Mouse (Mus musculus) gonadal fat pad, adult 2 months (tissue): ENCODE results near the gene Gpc6. TPM values are rescaled to one million over a fixed set of nuclear protein-coding genes. Genes with fewer than 3 reads are reported as not detected.

ENCODE experiments used
- DNase-seq: peaks from one replicate; pipeline ENCODE4 v3.0.0-alpha.2; 2012; ENCODE audit warnings: low read depth
- polyA plus RNA-seq: library from polyadenylated mRNA; depleted of rRNA; stranded (reverse); fragments of >200 nt; gene quantifications from 2 replicates; pipeline ENCODE4 v1.2.3, GENCODE M21; 2012

Gene Gpc6
- polyA plus RNA-seq, 1 experiment, result 5.9 TPM

DNA sequence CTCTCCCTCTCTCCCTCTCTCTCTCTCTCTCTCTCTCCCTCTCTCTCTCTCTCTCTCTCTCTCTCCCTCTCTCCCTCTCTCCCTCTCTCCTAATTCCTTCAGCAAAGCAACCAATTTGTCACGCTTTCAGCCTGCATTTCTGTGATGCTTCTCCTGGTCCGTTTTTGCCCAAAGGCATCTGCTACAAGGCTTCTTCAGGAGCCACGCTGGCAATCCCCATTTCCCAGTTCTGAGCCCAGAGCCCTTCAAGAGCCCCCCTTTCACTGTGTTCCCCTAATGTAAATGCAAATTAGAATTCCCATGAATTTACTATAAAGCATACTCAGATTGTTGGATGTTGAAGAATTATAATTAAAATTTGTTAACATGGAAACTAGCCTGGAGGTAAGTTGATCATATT lies 686.0 kb downstream of the Gpc6 start:
- no peak for DNase-seq

DNA sequence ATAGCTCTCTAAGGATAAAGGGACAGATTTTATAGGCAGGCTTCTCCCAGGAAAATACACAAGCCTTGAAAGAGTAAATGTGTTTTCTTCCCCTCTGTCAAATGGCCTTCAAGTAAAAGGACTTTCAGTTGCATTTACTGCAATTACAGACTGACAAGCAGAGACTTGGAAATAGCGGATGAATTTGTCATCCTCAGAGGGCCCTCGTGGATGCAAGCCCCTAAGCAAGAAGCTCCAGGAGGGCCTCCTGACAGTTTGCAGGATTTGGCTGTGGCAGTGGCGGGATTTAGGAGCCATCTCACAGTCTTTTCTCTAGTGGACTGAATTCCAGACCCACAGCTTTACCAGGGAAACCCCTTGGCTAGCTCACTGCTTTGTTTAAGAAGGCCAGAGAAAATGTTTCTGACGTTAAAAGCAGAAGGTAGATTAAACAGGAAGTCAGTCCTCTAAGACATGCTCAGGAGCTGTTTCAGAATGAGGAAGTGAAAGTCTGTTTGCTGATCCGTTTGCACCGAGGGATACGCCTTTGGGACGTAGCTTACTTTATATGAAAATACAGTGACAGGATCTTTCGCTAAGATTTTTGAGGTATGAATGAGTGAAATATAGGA lies 700.1 kb downstream of the Gpc6 start:
- no peak for DNase-seq

GRCm38 (mm10) chr14:117634238-117634940 lies 709.3 kb downstream of the Gpc6 start:
- DNase-seq, result no peak

GRCm38 (mm10) chr14:117641853-117642252 lies 716.7 kb downstream of the Gpc6 start:
- DNase-seq, result no peak

DNA sequence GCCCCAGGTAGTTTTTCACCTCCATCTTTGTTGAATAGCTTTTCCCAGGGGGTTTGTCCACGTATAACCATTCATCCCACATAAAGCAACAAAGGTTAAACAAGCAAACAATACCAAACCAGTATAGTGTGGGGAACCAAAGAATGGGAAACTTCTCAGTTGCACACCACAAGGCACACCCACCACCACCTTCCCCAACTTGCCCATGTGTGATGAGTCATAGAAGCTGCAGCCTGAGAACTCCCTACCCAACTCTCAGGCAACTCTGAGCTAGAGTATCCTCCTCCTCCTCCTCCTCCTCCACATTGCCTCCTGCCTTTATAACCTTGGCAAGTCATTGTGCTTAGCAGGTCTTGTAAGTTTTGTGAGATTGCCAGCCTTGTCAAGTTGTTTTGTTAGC lies 718.0 kb downstream of the Gpc6 start:
- DNase-seq, result no peak

DNA sequence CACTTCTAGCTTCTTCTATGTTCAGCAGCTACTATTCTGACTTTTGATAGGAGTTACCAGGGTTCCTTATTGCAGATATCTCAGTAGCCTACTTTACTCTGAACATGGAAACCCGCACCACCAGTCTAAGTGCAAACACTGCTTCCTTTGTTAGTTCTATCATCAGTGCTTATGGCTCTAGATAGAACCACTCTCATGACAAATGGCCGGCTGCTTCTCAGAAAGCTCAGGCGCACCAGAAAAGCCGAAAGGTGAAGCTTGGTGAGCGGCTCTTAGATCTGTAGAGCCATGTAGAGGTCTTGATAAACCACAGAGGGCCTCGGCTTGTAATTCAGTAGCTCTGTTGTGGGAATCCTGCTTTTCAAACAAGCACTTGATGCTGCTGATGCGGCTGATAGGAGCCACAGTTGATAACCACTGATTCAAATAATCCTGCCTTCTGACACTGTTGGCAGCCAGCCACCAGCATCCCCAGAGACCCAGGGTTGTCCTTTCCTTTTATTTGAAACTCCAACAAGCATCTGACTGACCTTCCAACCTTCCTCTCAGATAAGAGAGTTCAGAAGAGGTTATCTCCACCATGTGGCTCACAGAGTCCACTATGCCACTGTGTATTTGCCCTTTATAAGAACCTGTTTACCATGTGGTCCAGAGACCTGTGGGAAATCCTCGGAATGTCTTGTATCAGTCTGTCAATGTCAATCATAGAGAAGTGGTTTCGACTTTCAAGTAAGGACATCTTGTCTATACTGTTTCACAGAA lies 723.3 kb downstream of the Gpc6 start:
- DNase-seq, result no peak

GRCm38 (mm10) chr14:117650141-117650540 lies 725.0 kb downstream of the Gpc6 start:
- no peak for DNase-seq

- no peak for DNase-seq
Measured at GRCm38 (mm10) chr14:117651271-117651670, 726.2 kb downstream of the Gpc6 start.

DNA sequence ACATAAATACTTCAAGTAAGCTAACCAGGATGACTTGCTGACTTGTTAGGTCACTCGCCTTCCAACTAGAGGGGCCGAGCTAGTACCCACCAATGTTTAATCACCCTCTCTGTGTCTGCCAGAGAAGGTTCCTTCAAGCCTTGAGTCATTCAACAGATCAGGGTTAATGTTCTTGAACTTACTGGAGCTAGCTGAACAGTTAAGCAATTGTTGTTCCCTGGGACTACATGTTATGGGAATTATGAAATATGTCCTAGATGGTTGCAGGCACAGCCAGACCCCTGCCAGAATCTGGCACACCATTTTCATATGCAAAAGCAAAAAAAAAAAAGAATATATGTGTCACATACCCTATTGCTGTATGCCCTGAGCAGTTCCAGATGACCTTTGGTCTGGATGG lies 726.8 kb downstream of the Gpc6 start:
- DNase-seq, result no peak

GRCm38 (mm10) chr14:117655382-117655781 lies 730.3 kb downstream of the Gpc6 start:
- DNase-seq, result no peak

DNA sequence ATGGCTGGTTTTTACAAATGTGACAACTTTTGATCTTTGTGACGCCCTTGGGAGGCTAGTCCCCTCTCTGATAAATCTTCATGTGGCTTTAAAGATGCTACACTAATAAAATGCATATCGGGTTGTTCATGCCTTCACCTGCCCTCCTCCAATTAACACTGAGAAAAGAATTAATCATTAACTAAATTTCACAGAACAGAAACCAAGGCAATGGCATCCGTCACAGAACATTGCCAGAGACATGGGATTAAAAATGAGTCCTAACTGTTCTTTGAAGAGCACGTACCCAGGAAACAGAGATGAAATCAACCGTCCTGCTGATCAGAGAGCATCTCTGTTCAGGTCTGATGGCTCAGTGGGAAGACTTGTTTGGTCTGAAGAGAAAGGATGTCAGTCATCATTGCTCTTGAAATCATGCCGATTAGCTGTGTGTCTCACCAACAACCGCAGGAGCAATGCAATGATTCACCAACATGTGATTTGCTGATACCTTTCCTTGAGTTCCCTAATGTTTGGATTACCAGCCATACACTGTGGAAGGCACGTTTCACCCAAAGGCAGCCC lies 734.2 kb downstream of the Gpc6 start:
- DNase-seq, result no peak

DNA sequence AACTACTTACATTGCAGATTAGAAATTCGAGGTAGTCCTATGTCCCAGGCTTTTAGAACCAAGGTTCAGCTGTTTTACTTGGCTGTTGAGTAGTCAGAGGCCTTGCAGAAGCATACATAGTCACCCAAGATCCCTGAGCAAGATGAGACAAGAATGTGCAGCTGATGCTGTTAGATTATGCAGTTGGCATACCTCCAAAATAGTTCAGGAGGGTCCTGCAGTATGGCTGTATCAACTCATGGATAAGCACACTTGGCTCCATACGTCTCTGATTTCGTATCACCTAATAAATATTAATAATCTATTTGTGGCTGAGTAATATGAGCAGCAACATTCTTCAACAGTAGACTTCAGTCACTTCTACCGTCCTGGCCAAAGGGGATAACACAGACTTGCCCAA lies 737.1 kb downstream of the Gpc6 start:
- no peak for DNase-seq

- DNase-seq, result no peak
Measured at GRCm38 (mm10) chr14:117664796-117665195, 739.7 kb downstream of the Gpc6 start.

DNA sequence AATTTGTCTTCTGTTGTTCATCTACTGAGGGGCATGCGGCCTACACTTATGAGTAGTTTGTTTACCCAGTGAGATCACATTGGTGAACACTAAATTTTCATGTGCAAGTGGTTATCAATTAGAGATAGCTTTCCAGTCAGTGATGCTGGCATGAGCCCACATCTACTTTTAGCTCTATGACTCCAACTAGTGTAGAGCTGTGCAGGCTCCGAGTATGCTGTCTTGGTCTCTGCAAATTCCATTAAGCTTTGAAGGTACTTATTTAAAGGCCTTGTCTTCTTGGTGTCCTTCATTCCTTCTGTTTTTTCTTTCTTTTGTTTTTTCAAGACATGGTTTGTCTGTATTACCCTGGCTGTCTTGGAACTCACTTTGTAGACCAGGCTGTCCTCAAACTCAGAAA lies 741.0 kb downstream of the Gpc6 start:
- no peak for DNase-seq

- DNase-seq, result no peak
Measured at GRCm38 (mm10) chr14:117673541-117673940, 748.4 kb downstream of the Gpc6 start.

- DNase-seq, result no peak
Measured at GRCm38 (mm10) chr14:117674482-117674881, 749.4 kb downstream of the Gpc6 start.

DNA sequence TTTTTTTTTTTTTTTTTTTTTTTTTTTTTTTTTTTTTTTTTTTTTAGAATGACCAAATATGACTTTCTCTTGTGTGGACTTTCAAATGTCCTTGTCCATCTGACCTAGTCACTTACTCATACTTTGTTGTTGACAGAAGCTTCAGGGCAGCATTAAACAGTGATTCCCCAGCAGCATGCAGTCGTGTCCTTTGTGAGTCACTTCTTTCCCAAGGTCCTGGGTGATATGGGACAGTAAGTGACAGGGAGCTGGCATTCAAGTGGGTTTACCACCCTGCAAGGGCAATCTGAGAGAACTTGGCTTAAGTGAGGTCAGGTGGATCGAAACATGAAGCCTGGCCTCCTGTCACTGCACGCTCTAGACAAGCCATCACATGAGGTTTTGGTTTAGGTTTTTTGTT lies 754.8 kb downstream of the Gpc6 start:
- no peak for DNase-seq

- no peak for DNase-seq
Measured at GRCm38 (mm10) chr14:117681321-117681921, 756.3 kb downstream of the Gpc6 start.

GRCm38 (mm10) chr14:117683149-117683548 lies 758.0 kb downstream of the Gpc6 start:
- DNase-seq, result no peak

DNA sequence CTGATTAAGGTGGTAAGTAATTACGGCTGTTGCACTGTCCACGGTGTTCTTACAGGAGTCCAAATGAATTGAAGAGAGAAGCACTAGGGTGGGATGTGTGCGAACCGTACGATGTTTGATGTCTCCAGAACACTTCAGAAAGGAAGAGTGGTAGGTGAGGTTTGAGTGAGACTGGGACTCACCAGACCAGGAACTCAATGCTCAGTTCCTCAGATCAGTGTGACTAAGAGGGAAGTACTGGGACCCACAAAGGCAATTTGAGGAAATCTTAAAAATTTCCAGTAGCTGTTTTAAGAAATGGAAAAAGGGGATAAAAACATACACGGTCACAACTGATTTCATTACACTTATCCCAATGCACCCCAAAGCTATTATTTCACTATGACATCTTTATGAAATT lies 764.7 kb downstream of the Gpc6 start:
- no peak for DNase-seq

- DNase-seq, result no peak
Measured at GRCm38 (mm10) chr14:117695565-117695964, 770.5 kb downstream of the Gpc6 start.

GRCm38 (mm10) chr14:117700670-117701280 lies 775.7 kb downstream of the Gpc6 start:
- DNase-seq, result no peak
